Mouse (Mus musculus) erythroid progenitor cell, adult 5-6 weeks (primary cell): ENCODE data around the gene Lgr4. TPM values are rescaled to one million over a fixed set of nuclear protein-coding genes. Genes with fewer than 3 reads are reported as not detected.
A peak's percentile ranks its signal among the peaks of the same experiment; 100 is the strongest.
"Not testable (repeated sequence)": the region's sequence is repeated elsewhere in the genome, so short reads cannot be mapped to it uniquely, and the experiment has no call there.

ENCODE experiments used
- ATAC-seq: replicated peaks from 2 replicates; pipeline ENCODE4 v1.8.0; 2016; ENCODE audit warnings: moderate number of reproducible peaks, mild to moderate bottlenecking, moderate TSS enrichment, inconsistent platforms; ENCODE audit not compliant: poor library complexity, low FRiP score, severe bottlenecking
- total RNA-seq, 2 experiments: library from RNA; stranded (forward) in 1 of 2; stranded (reverse) in 1 of 2; fragments of 150-400 nt in 1 of 2; fragments of 186-747, 209-891 nt in 1 of 2; gene quantifications; 2 replicates each; pipeline versions ENCODE4 v1.2.3 to v1.2.4; 2015 to 2017; ENCODE audit warnings: low replicate concordance in 2 of 2

The Lgr4 gene
- total RNA-seq (2015; ENCODE audit: low replicate concordance), result not detected in 2 replicates
- 0.26 TPM in 1 of 2 replicates, not detected in the other for total RNA-seq (2017; ENCODE audit: low replicate concordance)

GRCm38 (mm10) chr2:109917496-109918413 lies at the start of gene Lgr4:
Gene Lgr4 (plus strand): TSS chr2:109917647.
- ATAC-seq, result peak; percentile 84

DNA sequence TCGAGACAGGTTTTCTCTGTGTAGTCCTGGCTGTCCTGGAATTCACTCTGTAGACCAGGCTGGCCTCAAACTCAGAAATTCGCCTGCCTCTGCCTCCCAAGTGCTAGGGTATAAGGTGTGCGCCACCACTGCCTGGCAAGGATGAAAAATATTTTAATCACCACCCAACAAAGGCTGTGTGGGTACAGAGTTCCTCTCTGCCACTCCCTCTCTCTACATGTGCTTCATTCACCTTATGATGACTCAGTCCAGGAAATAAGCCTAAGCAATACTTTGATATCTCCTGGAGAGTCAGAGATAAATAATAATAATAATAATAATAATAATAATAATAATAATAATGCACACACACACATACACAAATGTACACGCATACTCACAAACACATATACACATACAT lies 38.0 kb upstream of the Lgr4 start:
- ATAC-seq, result not testable (repeated sequence)

GRCm38 (mm10) chr2:109881111-109881510 lies 36.3 kb upstream of the Lgr4 start:
- no peak for ATAC-seq

DNA sequence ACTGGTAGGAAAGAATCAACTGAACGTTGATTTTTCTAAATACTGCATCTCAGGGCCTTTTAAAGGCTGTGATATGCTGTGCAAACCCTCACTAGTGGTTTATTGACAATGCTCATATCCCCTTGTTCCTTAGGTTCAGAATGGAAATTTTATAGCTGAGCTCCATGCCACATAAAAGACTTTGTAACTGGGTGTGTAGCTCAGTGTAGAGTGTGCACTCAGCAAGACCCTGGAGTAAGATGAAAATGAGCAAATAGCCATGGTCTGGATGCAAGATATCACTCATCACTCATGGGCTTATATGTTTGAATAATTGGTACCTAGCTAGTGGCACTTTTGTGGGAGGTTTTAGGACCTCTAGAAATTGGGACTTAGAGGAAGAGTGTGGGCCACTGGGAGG lies 35.8 kb upstream of the Lgr4 start:
- no peak for ATAC-seq

DNA sequence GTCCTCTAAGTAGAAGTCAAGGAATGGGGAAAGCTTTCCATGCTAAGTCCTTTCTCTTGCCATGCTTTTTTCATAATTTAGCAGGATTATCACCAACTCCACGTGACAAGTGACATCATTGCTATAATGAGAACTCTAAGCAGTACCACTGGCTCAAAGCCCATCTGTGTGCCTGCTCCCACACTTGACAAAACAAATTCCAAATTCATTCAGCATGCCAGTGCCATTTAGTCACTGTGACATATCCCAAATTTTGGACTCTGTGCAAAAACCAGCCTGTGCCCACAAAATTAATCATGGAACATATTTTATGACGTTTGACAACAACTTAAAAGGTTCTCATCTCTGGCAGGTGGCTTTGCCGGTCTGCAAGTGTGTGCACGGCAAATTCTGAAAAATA lies 33.3 kb upstream of the Lgr4 start:
- ATAC-seq, result no peak

GRCm38 (mm10) chr2:109884507-109884906 lies 32.9 kb upstream of the Lgr4 start:
- no peak for ATAC-seq

DNA sequence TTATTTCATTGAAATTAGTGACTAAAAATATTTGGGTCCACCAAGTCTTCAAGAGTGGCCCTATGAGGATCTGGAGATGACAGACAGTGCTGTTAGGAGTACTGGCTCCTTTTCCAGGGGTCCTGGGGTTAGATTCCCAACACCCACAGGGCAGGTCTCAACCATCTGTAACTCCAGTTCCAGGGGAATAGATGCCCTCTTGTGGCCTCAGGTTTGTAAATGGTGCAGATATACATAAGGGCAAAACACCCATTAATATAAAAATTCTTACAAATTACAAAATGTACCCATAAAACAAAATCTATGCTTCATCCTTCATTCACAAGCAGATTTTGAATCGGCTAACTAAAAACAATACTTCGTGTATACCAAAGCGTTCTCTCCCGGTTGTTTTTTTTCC lies 27.4 kb upstream of the Lgr4 start:
- 0 out of 2 replicates have a peak, but pooled peaks have one; percentile 3 for ATAC-seq

DNA sequence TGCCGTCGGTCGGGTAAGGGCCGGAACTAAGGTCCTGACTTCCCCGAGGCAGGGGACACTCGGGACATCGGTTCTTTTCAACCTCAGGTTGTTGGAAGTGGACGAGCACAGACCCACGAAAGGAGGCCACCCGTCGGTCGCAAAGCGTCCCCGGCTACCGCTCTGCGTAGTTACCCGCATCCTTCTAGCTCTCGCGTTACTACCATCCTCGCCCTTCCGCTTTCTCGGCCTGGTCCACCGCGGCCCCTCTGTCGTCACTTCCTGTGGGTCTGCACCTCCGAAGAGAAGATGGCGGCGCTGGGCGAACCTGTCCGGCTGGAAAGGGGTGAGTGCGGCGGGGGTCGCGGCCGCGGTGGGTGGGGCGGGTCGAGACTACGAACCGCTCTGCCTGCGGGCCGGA lies 26.9 kb upstream of the Lgr4 start, which contains the start of gene Lin7c:
Gene Lin7c (plus strand): TSS at position 257 of the 400 bp plus-strand sequence.
- peak; percentile 98 for ATAC-seq

DNA sequence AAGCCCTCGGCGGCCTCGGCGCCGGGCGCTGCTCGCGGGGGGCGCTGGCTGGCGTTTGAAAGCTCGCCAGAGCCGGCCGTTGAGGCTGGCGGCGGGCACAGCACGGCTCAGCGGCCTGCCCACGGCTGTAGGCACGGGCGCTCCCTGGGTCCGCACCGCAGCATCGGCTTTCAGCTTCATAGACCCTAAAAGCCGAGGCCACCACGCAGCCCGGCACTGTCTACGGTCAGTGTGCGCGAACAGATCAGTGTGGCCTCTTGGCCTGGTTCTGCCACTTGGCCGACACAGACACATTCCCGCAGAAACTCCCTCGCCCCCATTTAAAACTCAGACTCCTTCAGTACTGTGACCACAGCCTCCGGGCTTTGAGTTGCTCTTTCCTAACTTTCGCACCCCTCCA lies 26.4 kb upstream of the Lgr4 start:
- peak; percentile 53 for ATAC-seq

GRCm38 (mm10) chr2:109891471-109891870 lies 26.0 kb upstream of the Lgr4 start:
- ATAC-seq, result 0 out of 2 replicates have a peak, but pooled peaks have one; percentile 7

GRCm38 (mm10) chr2:109896311-109896710 lies 21.1 kb upstream of the Lgr4 start:
- ATAC-seq, result no peak

DNA sequence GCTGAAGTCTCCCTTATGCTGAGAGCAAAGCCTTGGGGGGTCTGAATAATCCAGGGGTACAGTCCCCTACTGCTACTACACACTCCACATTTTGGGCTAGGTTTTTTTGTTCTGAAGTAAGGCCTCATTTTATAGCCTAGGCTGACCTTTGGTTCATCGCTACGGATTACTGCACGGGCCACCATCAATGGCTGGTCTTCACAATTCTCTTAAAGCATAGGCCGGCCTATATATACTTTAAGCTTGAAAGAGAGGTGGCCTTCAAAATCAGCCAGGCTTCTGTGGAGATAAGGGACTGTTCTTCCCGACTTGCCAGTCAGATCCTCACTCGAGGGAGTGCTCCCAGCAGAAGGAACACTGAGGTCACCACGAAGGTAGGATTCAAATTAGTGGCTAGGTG lies 14.6 kb upstream of the Lgr4 start:
- no peak for ATAC-seq

GRCm38 (mm10) chr2:109904171-109904821 lies 13.2 kb upstream of the Lgr4 start:
- ATAC-seq, result peak; percentile 93

DNA sequence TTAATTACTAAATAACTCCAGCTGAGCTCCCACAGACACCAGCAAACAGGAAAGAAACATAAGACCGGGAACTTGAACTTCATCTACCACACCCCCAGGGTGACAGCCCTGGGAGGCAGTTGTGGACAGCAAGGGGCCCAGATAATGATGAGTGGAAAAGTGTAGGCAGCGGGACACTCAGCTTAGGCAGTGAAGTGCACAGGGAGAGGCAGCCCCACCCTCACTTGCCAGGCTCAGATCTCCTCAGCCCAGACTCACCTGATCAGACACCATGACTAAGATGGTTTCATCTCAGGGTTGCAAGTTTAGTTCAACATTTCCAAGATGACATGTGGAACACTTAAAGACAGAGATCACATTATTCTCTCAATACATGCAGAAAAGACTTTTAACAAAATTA lies 8.3 kb upstream of the Lgr4 start:
- ATAC-seq, result no peak

DNA sequence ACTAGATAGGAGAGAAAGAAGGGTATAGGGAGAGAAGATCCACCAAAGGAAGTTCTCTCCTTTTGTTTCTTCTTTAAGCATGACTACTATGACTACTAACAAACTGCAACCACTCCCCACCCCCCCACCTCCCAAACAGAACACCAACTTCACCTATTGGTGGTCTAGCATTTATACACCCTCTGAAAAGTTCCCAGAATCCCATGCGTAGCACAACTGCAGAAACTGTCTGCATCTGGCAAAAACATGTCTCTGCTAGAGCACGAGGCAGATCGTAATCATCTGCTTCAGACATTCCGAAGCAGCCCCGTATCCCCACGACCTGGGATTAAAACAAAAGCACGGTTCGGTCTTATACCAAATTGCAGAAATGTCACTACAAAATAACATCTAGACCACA lies 5.2 kb upstream of the Lgr4 start:
- ATAC-seq, result no peak

GRCm38 (mm10) chr2:109912766-109913165 lies 4.7 kb upstream of the Lgr4 start:
- no peak for ATAC-seq

DNA sequence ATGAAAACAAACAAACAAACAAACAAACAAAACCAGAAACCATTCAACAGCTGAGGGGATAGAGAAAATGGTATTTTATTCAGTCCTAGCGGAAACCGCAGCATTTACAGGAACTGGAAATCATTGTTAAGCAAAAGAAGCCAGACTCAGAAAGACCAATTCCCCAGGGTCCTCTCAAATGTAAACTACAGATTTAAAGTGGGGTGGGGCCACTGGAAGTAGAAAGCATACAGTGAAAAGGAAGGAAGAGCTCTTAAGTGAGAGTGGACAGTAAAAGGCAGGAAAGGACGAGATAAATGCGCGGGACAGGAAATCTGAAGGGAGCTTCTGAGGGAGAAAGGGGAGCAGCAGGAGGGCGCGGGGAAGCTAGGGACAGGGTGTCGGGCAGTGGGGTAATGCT lies 4.2 kb upstream of the Lgr4 start:
- no peak for ATAC-seq

DNA sequence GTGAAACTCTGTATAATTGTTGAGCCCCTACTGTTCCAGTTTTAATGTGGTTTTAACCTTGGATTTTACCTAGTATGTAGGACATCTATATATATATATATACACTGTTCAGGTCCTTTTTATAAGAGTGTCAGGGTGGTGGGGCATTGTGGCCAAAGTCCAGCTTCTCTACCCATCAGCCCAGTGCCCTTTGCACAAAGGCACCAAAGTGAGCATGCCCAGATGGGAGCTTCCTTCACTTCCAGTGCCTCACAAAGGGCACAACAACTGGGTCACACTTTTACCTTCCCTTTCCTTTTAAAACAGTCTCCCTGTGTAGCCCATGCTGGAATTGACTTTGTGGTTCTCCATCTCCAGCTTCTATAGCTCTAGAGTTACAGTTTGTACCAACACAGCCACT lies 2.8 kb upstream of the Lgr4 start:
- ATAC-seq, result no peak

DNA sequence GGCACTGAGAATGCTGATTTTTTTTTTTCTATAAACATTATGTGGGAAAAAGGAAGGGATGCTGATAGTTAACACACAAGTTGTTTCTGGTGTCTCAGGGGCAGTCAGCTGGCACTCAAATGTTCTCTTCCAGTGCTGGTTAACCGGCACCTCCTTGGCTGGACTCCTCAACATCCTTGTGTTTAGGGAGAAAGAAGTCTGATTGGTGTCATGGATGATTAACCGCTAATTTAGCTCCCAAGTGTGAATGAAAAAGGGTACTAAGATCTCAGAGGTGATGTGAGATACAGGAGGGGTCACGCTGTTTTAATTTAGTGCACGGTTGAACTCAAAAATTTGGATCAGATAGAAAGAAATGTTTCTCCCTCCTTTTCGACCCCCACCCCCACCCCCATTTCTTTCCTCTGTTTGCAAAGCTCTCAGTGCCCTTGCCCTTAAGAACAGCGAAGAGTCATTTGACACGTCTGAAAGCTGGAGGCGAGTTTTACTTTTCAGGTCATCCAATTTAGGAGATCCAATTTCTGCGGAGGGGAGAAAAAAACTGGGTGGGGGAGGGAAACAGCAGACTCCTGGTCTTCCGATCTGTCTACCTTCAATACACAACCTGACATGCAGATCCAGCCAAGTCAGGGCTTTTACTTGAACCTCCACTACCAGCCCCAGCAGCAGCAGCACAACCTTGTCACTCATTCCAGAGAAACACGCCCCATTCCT lies 508 bp upstream of the Lgr4 start:
- ATAC-seq, result no peak

- ATAC-seq, result no peak
Measured at GRCm38 (mm10) chr2:109918592-109919262, 1.3 kb downstream of the Lgr4 start.
